Mouse (Mus musculus) left cerebral cortex, postnatal 4 days (tissue): ENCODE data around the gene BC048679. TPM values are rescaled to one million over a fixed set of nuclear protein-coding genes. Genes with fewer than 3 reads are reported as not detected.
"Not testable (repeated sequence)": the region's sequence is repeated elsewhere in the genome, so short reads cannot be mapped to it uniquely, and the experiment has no call there.

Experiments used
- DNase-seq: peaks from one replicate; pipeline ENCODE4 v3.0.0-alpha.2; 2022
- intact Hi-C: fragments of 180-260 bp; cut with DNase I; formaldehyde crosslinking; loops from one replicate; pipeline ENCODE4 v1.15.1; 2025
- total RNA-seq, 2 experiments: library from RNA; stranded (reverse); gene quantifications; 2 replicates each; pipeline ENCODE4 v1.2.3; 2021

BC048679 gene
- total RNA-seq, 2 experiments from 2014 or later = not detected

- intact Hi-C loops = not testable (repeated sequence)
- peak; percentile 38 for DNase-seq
These were observed 19.8 kb downstream of the BC048679 start for GRCm38 (mm10) chr7:81478261-81478660.

GRCm38 (mm10) chr7:81476833-81477232 is 21.2 kb downstream of the BC048679 start:
- DNase-seq = no peak
- intact Hi-C loops = no loop called here

GRCm38 (mm10) chr7:81475221-81475620 is 22.9 kb downstream of the BC048679 start:
- peak; percentile 46 for DNase-seq
- intact Hi-C loops = no loop called here

- intact Hi-C loops = loop anchor here (10.0 kb wide), 2 partner anchors 110 to 320 kb away; partner anchors contain the start of genes 3110040N11Rik and Whamm
- no peak for DNase-seq
These were observed 33.1 kb downstream of the BC048679 start for GRCm38 (mm10) chr7:81464906-81465450.

- intact Hi-C loops = loop anchor here (10.0 kb wide), 2 partner anchors 111 to 321 kb away; partner anchors contain the start of genes 3110040N11Rik and Whamm
- DNase-seq = no peak
These were observed 34.0 kb downstream of the BC048679 start for GRCm38 (mm10) chr7:81464116-81464515.

- no peak for DNase-seq
- intact Hi-C loops = loop anchor here (10.0 kb wide), 2 partner anchors 112 to 322 kb away; partner anchors contain the start of genes 3110040N11Rik and Whamm
These were observed 35.3 kb downstream of the BC048679 start for GRCm38 (mm10) chr7:81462815-81463214.

- intact Hi-C loops = no loop called here
- DNase-seq = peak; percentile 56
These were observed 42.9 kb downstream of the BC048679 start, which contains the start of gene Cpeb1 for GRCm38 (mm10) chr7:81455155-81455651. Gene Cpeb1 (minus strand): TSS chr7:81455465.

GRCm38 (mm10) chr7:81454331-81455039 is 43.6 kb downstream of the BC048679 start:
- peak; percentile 43 for DNase-seq
- intact Hi-C loops = no loop called here

- DNase-seq = peak; percentile 41
- intact Hi-C loops = no loop called here
These were observed 44.4 kb downstream of the BC048679 start for GRCm38 (mm10) chr7:81453443-81454274.

- intact Hi-C loops = no loop called here
- no peak for DNase-seq
These were observed 45.1 kb downstream of the BC048679 start for GRCm38 (mm10) chr7:81452971-81453441.

Other genes starting within 250 kb of the BC048679 start
- 100 to 1,000 TPM; 830 to 890 TPM for gene Rps17, start 153.0 kb downstream of the BC048679 start, total RNA-seq
- 10 to 100 TPM; 10.0 to 11.6 TPM for gene Cpeb1, start 42.8 kb downstream of the BC048679 start, total RNA-seq
- 100 to 1,000 TPM; 165 to 172 TPM for gene Ap3b2, start 4.4 kb downstream of the BC048679 start, total RNA-seq
- under 1 TPM in 1 of 2 experiments, not detected in 1; 0.08 TPM for gene Fsd2, start 68.7 kb upstream of the BC048679 start, total RNA-seq
- gene Whamm, start 73.0 kb upstream of the BC048679 start, total RNA-seq = 10 to 100 TPM; 14.5 to 15.9 TPM
- gene Homer2, start 209.2 kb upstream of the BC048679 start, total RNA-seq = 10 to 100 TPM; 51.8 to 54.3 TPM